Mouse (Mus musculus): ENCODE results near the gene Peli1.
"Not testable (repeated sequence)": the region's sequence is repeated elsewhere in the genome, so short reads cannot be mapped to it uniquely, and the experiment has no call there.

Peli1 gene

DNA sequence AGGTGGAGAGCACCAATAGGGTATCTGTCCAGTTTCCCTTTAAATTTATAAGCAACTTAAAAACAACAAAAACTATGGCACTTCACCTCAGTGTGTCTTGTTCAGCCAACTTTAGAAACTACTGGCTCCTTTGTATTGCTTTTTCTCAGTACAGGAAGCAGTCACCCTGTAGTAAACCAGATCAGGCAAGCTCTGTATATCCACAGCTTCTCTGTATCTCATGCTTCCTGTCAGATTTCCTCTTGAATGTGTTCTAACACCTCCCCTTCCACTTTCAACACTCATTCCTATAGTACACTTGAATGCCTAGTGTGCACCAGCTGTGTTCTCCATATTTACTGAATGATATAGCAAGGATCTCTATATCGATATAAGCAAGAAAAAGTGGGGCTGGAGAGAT, 60.6 kb downstream of the Peli1 start:
- DNase-seq (ENCODE audit: low spot score in 2 of 2) = no peak

DNA sequence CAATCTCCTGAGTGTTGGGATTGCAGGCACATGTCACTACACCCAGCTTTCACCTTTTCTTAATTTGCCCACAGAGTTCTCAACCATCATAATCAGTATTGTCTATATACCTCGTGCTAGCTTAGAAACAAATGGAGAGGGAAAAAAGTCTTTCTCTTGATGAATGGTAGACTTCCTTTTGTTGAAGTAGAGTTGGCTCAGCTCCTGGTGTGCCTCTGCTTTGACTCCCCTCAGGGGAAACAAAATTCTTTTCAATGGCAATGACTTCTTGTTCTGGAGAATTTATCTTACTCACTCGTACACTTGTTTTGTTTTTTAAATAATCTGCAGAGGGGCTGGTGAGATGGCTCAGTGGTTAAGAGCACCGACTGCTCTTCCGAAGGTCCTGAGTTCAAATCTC, 62.0 kb downstream of the Peli1 start:
- DNase-seq (ENCODE audit: low spot score in 2 of 2) = no peak

DNA sequence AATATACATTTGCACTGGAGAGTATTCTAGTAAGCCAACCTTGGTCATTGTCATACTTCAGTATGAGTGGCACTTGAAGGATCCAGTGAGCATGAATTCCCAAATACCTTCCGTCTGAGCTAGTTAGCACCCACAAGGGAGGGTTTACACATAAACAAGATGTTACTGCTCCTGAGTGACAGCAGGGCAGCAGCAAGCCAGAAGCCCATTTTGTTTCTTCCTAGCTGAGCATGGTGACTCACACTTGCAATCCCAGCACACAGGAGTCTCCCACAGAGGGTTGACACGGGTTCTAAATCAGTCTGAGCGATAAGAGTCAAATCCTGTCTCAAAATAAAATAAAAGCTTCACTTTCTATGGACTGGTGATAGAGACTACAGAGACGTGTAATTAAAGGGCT, 66.5 kb downstream of the Peli1 start:
- DNase-seq (ENCODE audit: low spot score in 2 of 2) = no peak

DNA sequence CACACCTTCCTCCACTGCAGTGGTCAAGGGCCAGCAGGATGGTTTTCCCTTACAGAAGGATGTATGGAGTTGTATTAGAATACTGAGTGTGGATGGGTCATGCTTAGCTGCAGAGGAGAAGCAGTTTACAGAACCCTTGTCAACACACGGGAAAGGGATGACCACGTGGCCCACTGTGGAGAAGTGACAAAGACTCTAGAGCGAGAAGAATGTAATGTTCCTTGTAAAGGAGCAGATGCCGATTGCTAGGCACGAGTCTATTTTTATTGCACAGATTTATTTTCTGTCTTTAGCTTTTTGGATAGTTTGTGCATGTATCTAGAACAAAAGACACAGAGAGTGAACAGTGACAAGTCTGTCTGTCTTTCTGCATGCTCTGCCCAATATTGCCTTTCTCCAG, 71.0 kb downstream of the Peli1 start:
- no peak for DNase-seq (ENCODE audit: low spot score in 2 of 2)

DNA sequence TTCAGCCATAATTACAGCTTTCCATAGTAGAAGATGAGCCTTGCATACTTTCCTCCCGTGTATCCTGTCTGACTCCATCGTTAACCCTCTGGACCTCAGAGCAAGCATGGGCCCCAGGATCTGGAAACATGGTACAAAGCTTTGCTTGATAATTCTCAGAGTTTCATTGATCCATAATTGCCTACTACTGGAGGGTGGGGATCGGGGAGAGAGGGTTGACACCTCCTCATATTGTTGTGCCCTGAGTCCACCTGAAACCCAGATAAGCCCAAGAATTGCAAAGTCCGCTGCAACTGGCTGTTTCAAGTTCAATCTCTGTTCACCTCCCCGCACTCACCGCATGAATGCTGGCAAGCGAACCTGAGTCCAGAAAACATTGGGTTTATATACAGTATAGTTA, 72.1 kb downstream of the Peli1 start:
- no peak for DNase-seq (ENCODE audit: low spot score in 2 of 2)

DNA sequence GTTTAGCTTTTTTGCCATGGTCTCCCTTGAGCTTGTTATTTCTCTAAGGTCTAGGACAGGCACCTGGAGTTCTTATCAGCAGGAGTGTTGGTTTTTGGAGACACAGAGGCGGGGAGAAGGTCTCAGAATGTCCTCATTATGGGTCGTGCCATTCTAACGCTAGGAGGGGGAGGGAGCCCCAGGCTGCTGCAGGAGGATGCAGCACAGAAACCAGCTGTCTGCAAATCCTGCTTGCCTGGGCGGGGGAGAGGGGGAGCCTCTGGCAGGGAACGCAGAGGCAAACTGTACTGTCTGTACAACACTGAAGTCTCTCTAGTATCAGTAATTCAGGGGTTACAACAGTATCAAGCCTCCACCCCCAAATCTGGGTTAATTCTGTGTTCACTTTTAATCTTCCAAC, 72.6 kb downstream of the Peli1 start:
- DNase-seq (ENCODE audit: low spot score in 2 of 2) = peak; percentile 58 to 65

DNA sequence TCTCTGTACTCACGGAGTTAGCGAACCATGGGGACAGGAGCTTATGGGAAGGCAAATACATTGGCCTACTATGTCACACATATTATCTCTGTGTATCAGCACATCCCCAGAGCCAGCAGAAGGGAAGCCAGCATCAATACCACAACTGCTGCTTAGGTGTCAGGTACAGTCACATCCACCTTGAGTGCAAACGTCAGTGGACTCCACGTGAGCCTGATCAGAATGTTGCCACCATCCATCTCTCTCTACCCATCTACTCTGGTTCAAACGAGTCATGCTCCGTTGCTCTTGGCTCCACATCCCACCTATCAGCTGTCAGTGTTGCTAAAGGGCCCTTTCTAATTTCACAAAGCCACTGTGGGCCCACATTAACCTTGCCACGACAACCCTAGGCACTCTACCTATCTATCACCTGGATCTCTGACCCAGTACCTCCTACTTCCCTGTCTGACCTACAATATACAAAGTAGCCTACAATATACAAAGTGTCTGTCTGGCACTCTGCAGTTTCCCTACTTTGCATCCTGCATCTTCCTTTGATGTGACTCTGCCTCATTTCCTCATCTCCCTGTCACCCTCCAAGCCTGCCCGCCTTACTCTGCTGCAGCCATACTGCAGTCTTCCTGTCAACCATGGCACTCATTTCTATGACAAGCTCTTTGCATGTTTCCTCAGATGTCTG, 73.4 kb downstream of the Peli1 start:
- no peak for DNase-seq (ENCODE audit: low spot score in 2 of 2)

DNA sequence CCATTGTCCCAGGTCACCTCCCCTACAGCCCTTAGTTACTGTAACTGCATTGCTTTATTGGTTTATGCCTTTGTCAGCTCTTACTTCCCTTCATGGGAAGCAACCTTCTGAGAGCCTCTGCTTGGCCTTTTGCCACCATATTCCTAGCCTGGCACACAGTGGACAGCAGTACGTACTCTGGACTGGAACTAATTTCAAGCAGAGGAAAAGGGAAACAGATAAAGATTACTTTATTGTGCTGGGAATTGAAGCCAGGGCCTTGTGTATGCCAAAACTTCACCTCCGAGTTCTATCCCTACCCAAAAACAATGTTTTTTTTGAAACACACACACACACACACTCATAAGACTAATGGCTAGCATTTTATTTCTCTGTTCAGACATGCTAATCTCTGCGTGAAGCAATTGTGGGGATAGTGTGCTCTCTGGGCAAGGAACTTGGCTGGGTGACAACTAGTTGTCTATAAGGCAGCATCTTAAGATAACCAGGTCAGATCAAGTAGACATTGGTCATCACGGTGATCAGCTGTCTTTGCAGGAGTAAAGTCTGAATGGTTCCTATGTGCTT, 74.0 kb downstream of the Peli1 start:
- no peak for DNase-seq (ENCODE audit: low spot score in 2 of 2)

DNA sequence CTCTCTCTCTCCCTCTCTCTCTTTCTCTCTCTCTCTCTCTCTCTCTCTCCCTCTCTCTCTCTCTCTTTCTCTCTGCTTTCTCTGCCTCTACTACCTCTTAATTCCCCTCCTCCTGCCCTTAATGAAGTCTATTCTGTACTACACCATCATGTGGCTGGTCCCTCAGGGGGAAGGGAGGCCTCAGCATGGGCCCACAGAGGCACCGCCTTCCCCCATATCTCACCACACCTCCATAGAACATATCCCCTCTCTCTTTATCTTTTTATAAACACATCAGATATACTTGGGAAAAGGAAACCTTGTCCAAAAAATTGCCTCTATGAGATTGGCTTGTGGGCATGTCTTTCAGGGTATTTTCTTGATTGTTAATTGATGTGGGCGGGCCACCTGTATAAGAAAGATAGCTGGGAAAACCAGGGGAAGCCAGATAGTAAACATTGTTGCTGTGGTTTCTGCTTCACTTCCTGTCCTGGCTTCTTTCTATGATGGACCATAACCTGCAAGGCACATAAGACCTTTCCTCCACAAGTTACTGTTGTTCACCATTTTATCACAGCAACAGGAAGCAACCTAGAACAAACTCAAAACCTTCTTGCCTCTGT, 75.5 kb downstream of the Peli1 start:
- no peak for DNase-seq (ENCODE audit: low spot score in 2 of 2)

DNA sequence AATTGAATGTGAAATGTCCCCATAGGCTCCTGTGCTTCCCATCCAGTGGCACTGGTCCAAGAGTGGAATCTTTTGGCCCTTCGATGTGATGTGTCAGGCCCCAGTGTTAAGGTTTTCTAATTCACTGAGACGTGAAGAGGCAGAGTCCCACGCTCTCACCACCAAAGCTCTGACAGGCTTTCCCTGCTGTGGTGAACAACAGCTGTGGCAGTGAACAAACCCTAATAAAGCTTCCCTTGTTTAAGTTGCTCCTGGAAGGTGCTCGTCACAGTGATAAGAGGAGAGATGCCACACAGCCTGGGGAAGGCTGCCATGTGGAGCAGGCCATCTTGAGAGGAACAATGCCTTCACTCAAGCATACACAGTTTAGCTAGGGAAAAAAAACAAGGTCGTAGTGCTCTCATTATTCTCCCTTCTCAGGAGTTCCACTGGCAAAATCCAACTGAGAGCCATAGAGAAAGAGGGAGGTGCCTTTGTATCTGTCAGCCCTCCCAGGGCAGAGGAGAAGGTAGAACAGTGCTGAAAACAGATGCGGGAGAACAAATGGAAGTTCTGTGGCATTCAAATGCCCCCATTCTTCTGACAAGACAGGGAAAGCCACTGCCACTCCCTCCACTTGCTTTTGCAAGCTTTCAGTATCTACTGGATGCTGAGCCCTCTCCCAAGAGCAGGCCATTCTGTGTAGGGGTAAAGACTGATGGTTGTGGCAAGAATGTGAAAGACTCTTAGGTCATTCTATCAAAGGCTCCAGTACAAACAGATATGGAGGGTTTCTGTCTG, 77.9 kb downstream of the Peli1 start:
- DNase-seq (ENCODE audit: low spot score in 2 of 2) = no peak

DNA sequence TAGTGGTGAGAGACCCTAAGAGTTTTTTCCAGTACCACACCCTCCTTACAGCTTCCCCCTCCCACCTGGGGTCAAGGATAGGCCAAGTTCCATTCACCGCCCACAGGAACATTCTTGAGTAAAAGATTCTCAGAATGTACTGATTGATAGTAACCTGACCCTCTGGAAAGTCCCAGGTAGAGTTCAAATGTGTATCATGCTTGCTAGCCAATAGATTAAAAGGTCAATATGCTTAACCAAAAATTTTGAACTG, 78.4 kb downstream of the Peli1 start:
- not testable (repeated sequence) for DNase-seq (ENCODE audit: low spot score in 2 of 2)

DNA sequence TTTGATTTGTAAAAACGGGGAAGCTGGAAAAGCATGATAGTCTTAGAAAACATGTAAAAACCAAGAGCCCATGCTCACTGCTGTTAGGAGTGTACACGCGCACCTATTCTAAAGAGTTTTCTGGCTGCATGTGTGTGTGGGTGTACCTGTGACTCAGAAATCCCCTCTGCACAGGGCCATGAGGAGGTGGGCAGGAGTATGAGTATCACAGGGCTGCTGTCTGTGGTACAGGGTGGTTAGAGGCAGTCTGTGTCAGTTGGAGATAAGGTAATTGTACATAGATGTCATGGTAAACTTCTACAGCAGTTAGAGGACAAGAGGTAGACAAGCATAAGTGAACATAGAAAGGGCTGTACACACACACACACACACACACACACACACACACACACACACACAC, 81.2 kb downstream of the Peli1 start:
- DNase-seq (ENCODE audit: low spot score in 2 of 2) = no peak

DNA sequence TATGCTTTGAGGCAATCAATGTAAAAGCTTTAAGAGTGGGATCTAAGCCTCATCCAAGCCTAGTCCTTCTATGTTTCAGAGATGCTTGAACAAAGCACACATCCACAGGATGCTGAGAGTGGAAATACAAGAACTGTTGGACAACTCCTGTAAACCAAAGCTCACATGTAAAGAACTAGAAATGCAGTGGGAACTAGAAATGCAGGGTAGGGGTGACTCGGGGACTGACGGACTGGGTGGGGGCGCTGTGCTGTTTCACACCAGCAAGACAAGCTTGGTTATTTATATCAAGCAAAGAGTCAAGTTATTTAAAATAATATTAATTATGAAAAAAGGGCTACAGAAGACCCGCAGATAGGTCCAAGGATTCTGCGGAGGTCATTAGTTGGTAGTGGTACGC, 82.8 kb downstream of the Peli1 start:
- no peak for DNase-seq (ENCODE audit: low spot score in 2 of 2)

DNA sequence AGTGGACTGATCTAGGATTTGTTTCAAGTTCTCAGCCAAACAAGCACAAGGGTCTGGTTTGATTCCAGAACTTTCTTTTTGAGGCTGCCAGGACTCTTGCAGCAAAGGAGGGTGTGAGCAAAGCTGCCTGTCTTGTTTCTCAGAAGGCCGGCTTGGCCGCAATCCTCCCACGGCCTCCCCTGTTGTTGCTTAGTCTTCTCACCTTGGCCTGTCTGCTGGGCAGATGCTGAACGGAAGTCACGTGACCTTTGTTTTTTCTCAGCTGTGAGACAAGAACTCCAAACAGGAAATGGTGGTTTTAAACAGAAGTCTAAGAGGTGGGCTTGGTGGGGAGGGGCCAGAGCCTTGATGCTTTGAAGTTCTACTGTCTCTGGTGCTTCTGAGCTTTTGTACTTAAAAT, 83.3 kb downstream of the Peli1 start:
- peak; percentile 47 to 73 for DNase-seq (ENCODE audit: low spot score in 2 of 2)

DNA sequence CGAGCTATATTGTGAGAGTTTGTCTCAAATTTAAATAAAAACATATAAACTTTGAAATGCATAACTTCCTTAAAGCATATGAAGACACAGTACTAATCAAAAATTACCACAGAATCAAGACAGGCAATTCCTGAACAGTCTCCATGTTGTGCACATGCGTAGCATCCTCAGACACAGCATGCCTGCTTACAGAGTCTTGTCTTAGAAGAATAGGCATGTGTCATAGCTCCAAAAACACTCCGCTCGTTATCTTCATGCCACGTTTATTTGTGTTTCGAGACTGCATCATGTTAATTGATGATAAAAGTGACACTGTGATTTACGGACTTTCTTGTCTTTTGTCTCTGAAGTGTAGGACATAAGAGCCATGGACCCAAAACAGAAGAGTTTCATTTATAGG, 84.0 kb downstream of the Peli1 start:
- DNase-seq (ENCODE audit: low spot score in 2 of 2) = no peak

DNA sequence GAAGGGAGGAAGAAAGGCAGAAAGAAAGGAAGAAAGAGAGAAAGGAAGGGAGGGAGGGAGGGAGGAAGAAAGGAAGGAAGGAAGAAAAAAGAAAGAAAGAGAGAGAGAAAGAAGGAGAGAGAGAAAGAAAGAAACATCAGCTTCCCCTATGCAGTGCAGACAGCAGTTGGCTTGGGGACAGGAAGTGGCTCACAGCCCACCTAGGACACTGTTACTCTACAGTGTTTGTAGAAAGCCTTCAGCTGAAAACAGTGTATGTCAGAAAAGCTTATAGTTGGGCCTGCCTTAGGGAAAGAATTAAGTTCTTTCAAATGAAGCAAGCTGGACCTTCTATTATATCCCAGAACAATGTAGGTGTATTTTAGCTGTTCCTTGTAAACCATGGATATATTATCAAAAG, 85.4 kb downstream of the Peli1 start:
- DNase-seq (ENCODE audit: low spot score in 2 of 2) = no peak

DNA sequence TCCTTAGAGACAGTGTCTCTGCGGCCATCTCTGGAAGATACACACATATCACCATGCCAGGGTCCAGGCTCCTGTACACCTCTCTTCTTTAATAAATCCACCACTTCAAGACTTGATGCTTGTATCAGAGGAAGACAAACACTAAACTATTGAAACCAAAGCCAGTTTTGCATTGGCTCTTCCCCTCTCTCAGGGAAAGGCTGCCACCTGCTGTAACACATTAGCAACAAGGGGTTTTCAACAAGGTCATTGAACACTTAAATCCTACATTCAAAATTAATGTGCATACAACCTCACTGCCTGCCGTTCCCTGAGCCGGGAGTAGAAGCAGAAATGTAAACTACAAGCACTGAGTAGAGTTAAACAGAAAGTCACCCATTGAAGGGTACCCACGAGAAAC, 87.3 kb downstream of the Peli1 start:
- peak in 1 of 2 experiments; percentile 66 for DNase-seq (ENCODE audit: low spot score in 2 of 2)

DNA sequence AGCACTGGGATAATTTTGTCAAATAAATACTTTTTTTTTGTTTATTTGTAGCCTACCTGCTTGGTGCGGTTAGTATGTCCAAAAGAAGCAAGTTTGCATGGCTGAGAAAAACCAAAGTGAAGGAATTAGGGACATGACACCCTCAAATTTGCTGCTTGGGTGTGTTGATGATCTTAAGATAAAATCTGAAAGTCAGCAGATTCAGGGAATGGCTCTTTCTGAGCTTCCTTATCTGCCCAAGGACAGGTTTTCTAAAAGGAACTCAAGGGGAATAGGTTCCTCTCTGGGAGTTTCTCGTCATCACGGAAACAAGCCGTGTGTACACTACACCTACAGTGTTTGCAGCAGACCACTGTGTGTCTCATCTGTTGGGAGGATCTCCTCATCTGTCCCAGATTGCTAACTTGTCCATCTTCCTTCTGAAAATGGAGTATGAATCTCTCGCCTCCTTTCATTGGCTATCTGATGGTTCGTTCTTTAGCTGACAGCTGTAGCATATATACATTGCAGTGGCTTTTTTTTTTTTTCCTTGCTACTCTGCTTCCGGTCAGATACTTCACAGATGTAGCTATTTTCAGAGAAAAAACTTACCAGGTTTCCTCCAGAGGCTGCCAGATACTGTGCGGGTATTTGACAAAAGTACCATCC, 88.0 kb downstream of the Peli1 start:
- DNase-seq (ENCODE audit: low spot score in 2 of 2) = no peak

DNA sequence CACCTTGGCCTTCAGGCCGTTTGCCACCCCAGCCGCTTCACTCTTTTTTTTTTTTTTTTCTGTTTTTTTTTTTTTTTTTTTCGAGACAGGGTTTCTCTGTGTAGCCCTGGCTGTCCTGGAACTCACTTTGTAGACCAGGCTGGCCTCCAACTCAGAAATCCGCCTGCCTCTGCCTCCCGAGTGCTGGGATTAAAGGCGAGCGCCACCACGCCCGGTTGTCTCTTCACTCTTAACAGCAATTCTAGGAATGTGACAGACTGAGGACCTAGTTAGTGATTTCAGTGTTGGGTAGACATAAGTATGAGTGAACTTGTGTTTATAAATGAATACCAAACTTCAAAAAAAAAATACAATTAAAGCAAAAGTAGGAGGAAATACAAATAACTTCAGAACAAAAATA, 88.8 kb downstream of the Peli1 start:
- DNase-seq (ENCODE audit: low spot score in 2 of 2) = not testable (repeated sequence)

DNA sequence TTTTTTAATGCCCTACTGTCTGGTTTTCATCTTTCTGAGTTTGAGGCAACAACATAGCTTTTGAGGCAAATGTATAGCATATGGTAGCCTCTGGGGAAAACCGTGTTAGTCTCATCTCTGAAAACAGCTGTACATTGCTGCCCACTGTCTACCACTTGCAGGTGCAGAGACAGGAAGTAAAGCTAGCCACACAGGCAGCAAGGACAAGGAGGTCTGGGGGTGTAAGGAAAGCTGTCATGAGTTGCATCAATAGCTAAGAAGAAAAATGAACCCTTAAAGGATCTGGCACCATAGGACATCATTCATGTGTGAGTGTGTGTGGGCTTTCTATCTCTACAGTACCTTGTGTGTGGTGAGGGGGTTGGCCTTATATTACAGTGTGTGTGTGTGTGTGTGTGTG, 89.6 kb downstream of the Peli1 start:
- DNase-seq (ENCODE audit: low spot score in 2 of 2) = no peak

DNA sequence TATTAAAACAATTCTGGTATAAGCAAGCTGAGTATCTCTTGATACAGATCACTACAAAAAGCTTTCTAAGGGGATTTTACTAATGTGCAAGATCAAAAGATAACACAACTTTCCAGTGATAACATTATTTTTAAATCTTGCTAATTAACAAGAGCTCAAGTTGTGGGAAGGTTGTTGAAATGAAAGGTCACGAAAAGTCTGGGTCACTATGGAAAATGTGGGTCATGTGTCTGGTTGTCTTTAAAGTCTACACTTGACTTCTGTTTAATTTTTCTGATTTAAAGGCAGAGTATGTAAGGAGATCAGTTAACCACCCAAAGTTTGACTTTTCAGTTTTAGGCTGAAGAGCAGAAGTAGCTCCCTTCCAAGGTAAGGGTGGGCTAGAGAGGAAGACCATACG, 90.5 kb downstream of the Peli1 start:
- no peak for DNase-seq (ENCODE audit: low spot score in 2 of 2)

DNA sequence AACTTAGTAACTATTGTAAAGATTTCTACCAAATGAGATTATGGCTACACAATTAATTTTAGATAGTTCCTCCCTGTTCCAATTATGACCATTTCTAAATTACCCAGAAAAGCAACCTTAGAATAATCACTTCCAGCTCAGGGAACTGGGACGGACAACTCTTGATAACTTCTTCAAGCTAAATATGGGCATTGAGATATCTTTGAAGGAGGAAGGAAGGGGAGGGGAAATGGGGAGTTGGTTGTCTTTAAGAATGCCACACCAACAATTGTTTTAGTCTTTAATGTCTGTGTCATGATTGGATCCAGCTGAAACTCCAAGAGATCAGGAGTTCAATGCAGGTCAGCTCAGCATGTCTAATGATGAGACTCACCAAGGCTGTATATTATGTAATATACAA, 91.6 kb downstream of the Peli1 start:
- DNase-seq (ENCODE audit: low spot score in 2 of 2) = no peak

DNA sequence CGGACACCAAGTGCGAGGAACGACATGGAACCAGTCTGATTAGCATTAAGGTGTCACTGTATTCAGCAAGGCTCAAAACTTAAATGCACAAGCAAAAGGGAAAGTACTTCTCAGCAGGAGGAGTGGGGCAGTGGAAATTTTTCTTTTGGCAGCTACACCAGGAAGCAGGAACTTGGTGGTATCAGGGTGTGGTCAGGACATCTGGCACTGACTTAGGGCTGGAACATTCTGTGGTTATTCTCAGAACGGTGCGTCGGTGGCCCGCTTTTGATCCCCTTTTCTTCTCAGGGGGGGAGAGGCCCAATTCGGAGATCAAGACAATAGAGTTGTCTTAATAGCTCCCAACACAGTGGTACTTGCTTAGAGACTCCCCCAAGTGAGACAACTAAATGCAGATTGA, 100.7 kb downstream of the Peli1 start:
- not testable (repeated sequence) for DNase-seq (ENCODE audit: low spot score in 2 of 2)
